Mouse (Mus musculus): Measurements from ENCODE around the gene Angptl4.

The Angptl4 gene

GRCm38 (mm10) chr17:33804745-33805144, 23.1 kb upstream of the Angptl4 start:
- no peak for DNase-seq (ENCODE audit: low spot score in 2 of 2)

DNA sequence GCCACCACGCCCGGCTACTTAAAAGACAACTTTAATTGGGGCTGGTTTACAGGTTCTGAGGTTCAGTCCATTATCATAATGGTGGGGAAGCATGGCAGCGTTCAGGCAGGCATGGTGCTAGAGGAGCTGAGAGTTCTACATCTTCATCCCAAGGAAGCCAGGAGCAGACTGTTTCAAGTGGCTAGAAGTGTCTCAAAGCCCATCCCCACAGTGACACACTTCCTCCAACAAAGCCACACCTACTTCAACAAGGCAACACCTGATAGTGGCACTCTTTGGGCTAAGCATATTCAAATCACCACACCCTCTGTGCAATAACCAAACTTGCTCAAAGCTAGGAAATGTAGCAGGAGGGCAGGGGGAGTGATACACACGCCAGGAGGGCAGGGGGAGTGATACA, 22.6 kb upstream of the Angptl4 start:
- no peak for DNase-seq (ENCODE audit: low spot score in 2 of 2)

DNA sequence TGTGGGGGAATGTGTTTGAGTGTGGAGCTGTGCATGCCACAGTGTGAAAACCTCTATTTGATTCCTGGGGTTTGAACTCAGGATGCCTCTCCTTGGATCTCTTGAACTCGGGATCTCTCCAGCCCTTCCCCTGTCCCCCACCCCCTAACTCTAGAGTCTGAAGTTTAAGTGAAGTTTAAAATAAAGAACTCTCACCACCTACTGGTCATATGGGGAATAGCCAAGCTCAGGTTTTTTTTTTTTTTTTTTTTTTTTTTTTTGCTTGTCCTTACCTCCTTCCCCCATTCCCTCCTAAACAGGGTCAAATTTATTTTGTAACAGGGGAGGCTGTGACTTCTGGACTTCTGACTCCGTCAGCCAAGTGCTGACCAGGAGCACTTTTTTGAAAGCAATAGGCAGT, 20.6 kb upstream of the Angptl4 start:
- no peak for DNase-seq (ENCODE audit: low spot score in 2 of 2)

GRCm38 (mm10) chr17:33799277-33799676, 17.6 kb upstream of the Angptl4 start:
- no peak for DNase-seq (ENCODE audit: low spot score in 2 of 2)

DNA sequence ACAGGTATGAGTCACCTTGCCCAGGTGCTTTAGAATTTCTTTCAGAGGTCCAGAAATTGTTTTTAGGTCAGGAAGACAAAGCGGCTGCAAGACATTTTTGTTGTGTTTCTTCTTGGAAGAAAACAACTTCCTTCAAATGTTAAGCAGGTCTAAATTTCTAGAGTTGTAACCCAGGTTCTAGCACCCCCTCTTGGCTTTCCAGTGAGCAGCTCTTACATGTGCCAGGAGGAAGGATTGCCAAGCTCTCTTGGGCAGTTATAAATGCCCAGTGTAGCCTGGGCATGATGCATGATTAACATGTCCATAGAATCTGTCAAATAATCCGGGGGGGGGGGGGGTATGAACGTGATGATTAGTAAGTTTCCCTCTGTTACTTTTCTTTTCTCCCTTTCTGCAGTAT, 16.7 kb upstream of the Angptl4 start:
- DNase-seq (ENCODE audit: low spot score in 2 of 2) = no peak

GRCm38 (mm10) chr17:33788732-33789131, 7.1 kb upstream of the Angptl4 start:
- DNase-seq (ENCODE audit: low spot score in 2 of 2) = no peak

DNA sequence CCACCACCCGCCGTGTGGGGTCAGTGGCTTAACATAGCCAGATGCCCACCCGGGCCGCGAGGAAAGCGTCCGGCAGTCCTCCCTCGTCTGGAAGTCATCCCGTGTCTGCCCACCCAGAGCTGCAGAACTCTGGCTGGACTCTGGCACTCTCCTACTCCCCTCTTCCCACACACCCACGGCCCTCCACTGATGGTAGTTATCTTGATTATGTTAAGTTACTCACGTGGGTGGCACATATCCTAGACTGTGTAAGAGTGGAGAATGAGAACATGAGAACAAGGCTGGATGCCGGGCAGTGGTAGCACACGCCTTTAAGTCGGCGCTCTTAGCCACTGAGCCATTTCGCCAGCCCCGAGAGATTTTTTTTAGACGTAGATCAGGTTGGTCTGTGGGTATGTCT, 4.7 kb upstream of the Angptl4 start:
- DNase-seq (ENCODE audit: low spot score in 2 of 2) = no peak

DNA sequence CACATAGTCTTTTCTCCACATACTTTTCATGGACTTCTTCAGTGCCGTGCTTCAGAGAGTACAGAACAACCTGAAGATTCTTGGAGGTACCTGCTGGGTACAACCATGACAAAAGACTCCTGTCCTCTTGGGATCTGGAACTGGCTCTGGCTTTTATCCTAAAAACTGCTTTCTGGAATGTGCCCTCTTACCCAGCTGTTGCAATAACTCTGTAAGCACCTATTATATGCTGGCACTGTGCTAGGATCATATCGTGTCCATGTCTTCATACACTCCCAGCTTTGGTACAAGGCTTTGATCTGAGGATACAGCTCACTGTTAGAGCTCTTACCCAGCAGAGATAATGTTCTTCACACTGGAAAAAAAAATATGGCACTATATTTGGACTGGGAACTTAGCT, 3.3 kb upstream of the Angptl4 start:
- no peak for DNase-seq (ENCODE audit: low spot score in 2 of 2)

GRCm38 (mm10) chr17:33783408-33783807, 1.8 kb upstream of the Angptl4 start:
- peak; percentile 73 to 74 for DNase-seq (ENCODE audit: low spot score in 2 of 2)

- no peak for DNase-seq (ENCODE audit: low spot score in 2 of 2)
These were observed 437 bp upstream of the Angptl4 start for GRCm38 (mm10) chr17:33782067-33782466.

- no peak for DNase-seq (ENCODE audit: low spot score in 2 of 2)
These were observed 1.2 kb downstream of the Angptl4 start for GRCm38 (mm10) chr17:33780431-33780830.

GRCm38 (mm10) chr17:33779967-33780295, 1.7 kb downstream of the Angptl4 start:
- no peak for DNase-seq (ENCODE audit: low spot score in 2 of 2)

DNA sequence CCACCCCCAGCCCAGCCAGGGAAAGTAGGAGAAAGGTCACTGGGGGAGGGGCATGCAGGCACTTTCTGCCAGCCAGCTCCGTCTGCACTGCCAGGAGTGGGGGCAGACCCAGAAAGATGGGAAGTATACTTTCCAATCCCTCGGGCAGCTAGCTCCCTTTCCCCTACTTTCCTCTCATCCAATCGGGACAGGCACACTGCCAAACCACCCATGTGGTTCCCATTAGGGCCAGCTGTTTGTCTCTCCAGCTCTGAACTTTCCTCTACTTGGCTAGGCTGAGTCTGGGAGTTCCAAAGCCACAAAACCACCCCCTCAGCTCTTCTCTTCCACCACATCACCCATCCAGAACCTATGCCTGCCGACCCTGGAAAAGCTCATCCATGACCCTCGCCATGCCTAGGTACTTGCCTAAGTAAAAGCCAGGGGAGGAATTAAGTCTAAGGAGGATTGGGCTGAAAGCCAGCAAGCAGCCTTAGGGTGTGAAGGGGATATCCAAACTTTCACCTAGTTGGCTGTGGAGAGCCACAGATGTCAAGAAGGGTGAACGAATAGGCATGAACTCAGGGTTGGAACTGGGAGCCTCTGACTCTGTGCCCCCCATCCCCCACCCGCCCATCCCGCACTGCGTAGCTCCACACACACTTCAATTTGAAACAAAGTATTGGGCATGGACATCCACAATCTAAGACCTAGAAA, 2.2 kb downstream of the Angptl4 start:
- peak; percentile 88 to 94 for DNase-seq (ENCODE audit: low spot score in 2 of 2)

GRCm38 (mm10) chr17:33775287-33775686, 6.3 kb downstream of the Angptl4 start:
- DNase-seq (ENCODE audit: low spot score in 2 of 2) = no peak

- no peak for DNase-seq (ENCODE audit: low spot score in 2 of 2)
These were observed 7.0 kb downstream of the Angptl4 start for GRCm38 (mm10) chr17:33774573-33775155.

GRCm38 (mm10) chr17:33773871-33774572, 7.6 kb downstream of the Angptl4 start:
- no peak for DNase-seq (ENCODE audit: low spot score in 2 of 2)

DNA sequence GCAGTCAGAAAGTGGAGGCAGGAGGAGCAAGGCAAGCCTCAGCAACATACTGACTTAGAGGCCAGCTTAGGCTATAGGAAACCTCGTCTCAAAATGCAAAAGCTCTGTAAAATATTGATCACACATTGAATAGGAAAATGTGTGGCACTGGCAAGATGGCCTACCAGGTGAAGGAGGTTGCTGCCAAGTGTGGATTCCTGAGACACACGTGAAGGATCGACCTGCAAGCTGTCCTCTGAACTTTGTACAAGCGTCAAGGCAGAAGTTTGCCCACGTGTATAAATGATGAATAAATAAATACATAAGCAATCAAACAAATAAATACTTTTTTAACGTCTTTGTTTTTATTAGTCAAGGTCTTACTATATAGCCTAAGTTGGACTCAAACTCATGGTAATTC, 8.2 kb downstream of the Angptl4 start:
- DNase-seq (ENCODE audit: low spot score in 2 of 2) = no peak

DNA sequence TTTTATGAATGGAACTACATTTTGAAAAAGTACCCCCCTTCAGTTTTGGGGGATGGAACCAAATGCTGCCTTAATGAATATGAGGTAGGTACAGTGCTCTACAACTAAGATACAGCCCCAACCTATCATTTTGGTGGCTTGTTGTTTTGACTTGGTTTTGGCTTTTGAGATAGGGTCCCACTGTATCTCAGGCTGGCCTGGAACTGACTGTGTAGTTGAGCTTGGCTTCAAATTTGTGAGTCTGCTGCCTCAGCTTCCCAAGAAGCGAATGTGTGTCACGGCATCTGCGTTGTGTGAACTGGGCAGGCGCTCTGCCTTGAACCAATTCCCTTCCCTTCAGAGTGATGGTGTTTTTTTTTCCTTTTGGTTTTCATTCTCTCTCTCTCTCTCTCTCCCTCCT, 10.0 kb downstream of the Angptl4 start:
- DNase-seq (ENCODE audit: low spot score in 2 of 2) = no peak

DNA sequence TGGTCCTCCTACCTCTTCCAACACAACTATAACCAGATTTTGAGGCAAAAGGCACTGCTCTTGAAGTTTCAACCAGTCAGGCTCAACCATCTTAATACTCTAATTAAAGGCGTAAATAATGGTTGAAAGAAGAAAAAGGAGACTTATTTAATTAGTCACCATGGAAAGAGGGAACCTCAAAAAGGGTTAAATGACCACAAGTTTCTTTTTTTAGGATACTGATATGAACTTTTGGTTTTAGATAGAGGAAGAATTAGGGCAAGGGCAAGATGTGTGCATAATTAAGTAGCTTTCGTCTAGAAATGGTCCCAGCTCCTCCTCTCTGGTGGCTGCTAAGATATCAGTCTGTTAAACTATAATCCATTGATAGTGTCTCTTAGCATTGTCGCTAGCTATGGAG, 15.2 kb downstream of the Angptl4 start:
- no peak for DNase-seq (ENCODE audit: low spot score in 2 of 2)

- DNase-seq (ENCODE audit: low spot score in 2 of 2) = peak; percentile 100
These were observed 21.1 kb downstream of the Angptl4 start, which contains the start of gene Rab11b for GRCm38 (mm10) chr17:33760255-33761165. Gene Rab11b, minus strand, starts transcription at chr17:33760530.

DNA sequence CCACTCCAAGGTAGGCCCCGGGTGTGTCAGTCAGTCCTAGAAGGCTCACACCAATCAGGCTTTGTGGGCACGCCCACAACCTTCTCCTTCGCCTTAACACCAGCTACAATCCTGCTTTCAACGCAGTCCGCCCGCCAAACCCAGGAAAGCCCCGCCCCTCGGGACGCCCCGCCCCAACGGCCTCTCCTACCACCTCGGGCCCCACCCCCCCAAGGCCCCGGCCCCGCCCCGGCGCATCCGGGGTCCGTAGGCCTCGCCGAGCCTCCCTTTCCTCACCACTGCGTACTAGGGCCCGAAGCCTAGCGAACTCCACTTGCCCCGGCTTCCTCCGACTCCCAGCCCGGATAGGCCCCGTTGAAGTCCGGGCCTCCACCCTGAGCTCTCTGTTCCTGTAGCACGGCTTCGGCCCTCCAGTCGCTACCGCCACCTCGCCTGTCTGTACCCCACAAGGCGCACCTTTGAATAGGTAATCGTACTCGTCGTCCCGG, 21.8 kb downstream of the Angptl4 start:
- peak; percentile 92 to 97 for DNase-seq (ENCODE audit: low spot score in 2 of 2)

DNA sequence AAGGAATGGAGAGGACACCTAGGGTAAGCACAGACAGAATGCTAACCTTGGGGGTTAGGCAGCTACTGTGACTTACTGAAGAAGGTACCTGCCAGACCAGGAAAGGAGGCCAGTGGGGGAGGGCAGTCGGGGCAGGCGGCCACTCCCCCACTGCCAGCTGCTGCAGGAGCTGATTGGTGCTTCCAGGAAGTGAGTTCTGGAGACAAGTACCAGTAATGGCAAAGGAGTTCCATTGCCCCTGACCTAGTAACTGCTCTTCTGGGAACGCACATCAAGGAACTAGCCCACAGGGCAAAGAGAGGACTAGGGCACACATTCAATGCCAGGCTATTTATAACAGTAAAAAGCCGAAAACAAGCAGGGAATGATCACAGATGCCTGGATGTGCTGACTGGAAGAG, 24.4 kb downstream of the Angptl4 start:
- DNase-seq (ENCODE audit: low spot score in 2 of 2) = no peak
